Mouse (Mus musculus) midbrain, embryonic 13.5 days (tissue): Measurements from ENCODE around the gene Plcb2. TPM values are rescaled to one million over a fixed set of nuclear protein-coding genes. Genes with fewer than 3 reads are reported as not detected.

Experiments
- ATAC-seq: fragments of 200-750 bp; cut with Nextera tagmentation; 2 replicates; pipeline ENCODE4 v1.8.0; 2017; ENCODE audit warnings: mild to moderate bottlenecking, moderate TSS enrichment, moderate library complexity
- H3K27ac ChIP-seq: fragments of 300-500 bp; sonication (generic); 2 replicates; pipeline ENCODE4 v1.5.1; 2015; ENCODE audit warnings: inconsistent platforms, mild to moderate bottlenecking, moderate library complexity
- H3K27me3 ChIP-seq: fragments of 300-500 bp; sonication (generic); 2 replicates; pipeline ENCODE4 v1.6.1; 2015; ENCODE audit warnings: mild to moderate bottlenecking, inconsistent platforms
- H3K36me3 ChIP-seq: fragments of 300-500 bp; sonication (generic); 2 replicates; pipeline ENCODE4 v1.6.1; 2015; ENCODE audit warnings: mild to moderate bottlenecking, inconsistent platforms
- H3K4me1 ChIP-seq: fragments of 300-500 bp; sonication (generic); replicated peaks from 2 replicates; pipeline ENCODE4 v1.6.1; 2015; ENCODE audit warnings: inconsistent platforms
- H3K4me2 ChIP-seq: fragments of 300-500 bp; sonication (generic); replicated peaks from 2 replicates; pipeline ENCODE4 v1.6.1; 2015; ENCODE audit warnings: moderate library complexity, mild to moderate bottlenecking, inconsistent platforms
- H3K4me3 ChIP-seq: fragments of 300-500 bp; sonication (generic); replicated peaks from 2 replicates; pipeline ENCODE4 v1.5.1; 2015; ENCODE audit warnings: mild to moderate bottlenecking, inconsistent platforms
- H3K9ac ChIP-seq: fragments of 300-500 bp; sonication (generic); replicated peaks from 2 replicates; pipeline ENCODE4 v1.6.1; 2015; ENCODE audit warnings: mild to moderate bottlenecking, inconsistent platforms
- H3K9me3 ChIP-seq: fragments of 300-500 bp; sonication (generic); 2 replicates; pipeline ENCODE4 v1.6.1; 2016; ENCODE audit warnings: mild to moderate bottlenecking, inconsistent platforms
- WGBS: fragments of 180-500 bp; shearing (Covaris S2); methylation state at CpG from one replicate; pipeline ENCODE4 v1.1.7; 2015; 5-methylcytosine and 5-hydroxymethylcytosine counted together
- polyA plus RNA-seq: library from polyadenylated mRNA; unstranded; fragments of >200 nt; fragmentation: Nextera tagmentation; extraction: Ambion mirVana; gene quantifications from 2 replicates; pipeline ENCODE4 v1.2.1, GENCODE M21; 2015

The Plcb2 gene
- polyA plus RNA-seq, 1 experiment from 2014 or later: 0.11 TPM

GRCm38 (mm10) chr2:118761906-118762783, 33.9 kb upstream of the Plcb2 start, which contains the start of gene Ccdc9b:
Gene Ccdc9b (minus strand): TSS chr2:118762661.
- no peaks in the 10 kb centered on the region for H3K36me3 ChIP-seq
- peak; percentile 83 for ATAC-seq
- H3K4me3 ChIP-seq: peak within 1 kb of the TSS; percentile 17
- H3K4me2 ChIP-seq: peak within 1 kb of the TSS; percentile 48
- WGBS: 5% methylated on average over 29 of the region's 29 CpGs
- H3K9me3 ChIP-seq: no peaks in the 10 kb centered on the region
- peak within 1 kb of the TSS; percentile 97 for H3K27ac ChIP-seq
- peaks cover 14% of the 10 kb centered on the region; the same call in 1 of the 2 replicates for H3K27me3 ChIP-seq
- H3K4me1 ChIP-seq: peaks cover 49% of the 10 kb centered on the region
- H3K9ac ChIP-seq: peak within 1 kb of the TSS; percentile 65

- no peak for ATAC-seq
- Histone ChIP-seq H3K4me3 (peak overlapping the region; percentile 17; the same call in 1 of the 2 replicates), H3K9ac (peak overlapping the region; percentile 65), H3K4me2 (peak overlapping the region; percentile 48), H3K36me3 (no peaks in the 10 kb centered on the region), H3K27me3 (peaks cover 14% of the 10 kb centered on the region; the same call in 1 of the 2 replicates), H3K4me1 (peaks cover 49% of the 10 kb centered on the region), H3K9me3 (no peaks in the 10 kb centered on the region), H3K27ac (peak overlapping the region; percentile 97)
- 83% methylated on average over 12 of the region's 12 CpGs for WGBS
Measured at GRCm38 (mm10) chr2:118761358-118761757, 33.1 kb upstream of the Plcb2 start.

- Histone ChIP-seq H3K9me3 (no peaks in the 10 kb centered on the region), H3K4me2 (no peak overlapping the region), H3K4me3 (no peak overlapping the region), H3K36me3 (no peaks in the 10 kb centered on the region), H3K4me1 (peaks cover 49% of the 10 kb centered on the region), H3K27me3 (peaks cover 14% of the 10 kb centered on the region; the same call in 1 of the 2 replicates), H3K27ac (0 out of 2 replicates have a peak overlapping the region, but pooled peaks have one; percentile 97), H3K9ac (peak overlapping the region; percentile 42; the same call in 1 of the 2 replicates)
- ATAC-seq: no peak
- WGBS: 85% methylated on average over 11 of the region's 11 CpGs
Measured at GRCm38 (mm10) chr2:118760311-118761025, 32.2 kb upstream of the Plcb2 start.

GRCm38 (mm10) chr2:118759828-118760227, 31.6 kb upstream of the Plcb2 start:
- H3K4me2 ChIP-seq: no peak overlapping the region
- no peaks in the 10 kb centered on the region for H3K9me3 ChIP-seq
- no peak overlapping the region for H3K27ac ChIP-seq
- peak; percentile 46; the same call in 1 of the 2 replicates for ATAC-seq
- H3K4me1 ChIP-seq: peaks cover 49% of the 10 kb centered on the region
- H3K4me3 ChIP-seq: no peak overlapping the region
- no peaks in the 10 kb centered on the region for H3K36me3 ChIP-seq
- H3K27me3 ChIP-seq: peaks cover 14% of the 10 kb centered on the region; the same call in 1 of the 2 replicates
- H3K9ac ChIP-seq: no peak overlapping the region
- 10% methylated on average over 8 of the region's 8 CpGs for WGBS

- 82% methylated on average over 4 of the region's 4 CpGs for WGBS
- no peak for ATAC-seq
- Histone ChIP-seq H3K27me3 (peaks cover 14% of the 10 kb centered on the region; the same call in 1 of the 2 replicates), H3K4me1 (peaks cover 26% of the 10 kb centered on the region), H3K4me3 (no peak overlapping the region), H3K27ac (no peak overlapping the region), H3K9ac (no peak overlapping the region), H3K9me3 (no peaks in the 10 kb centered on the region), H3K36me3 (no peaks in the 10 kb centered on the region), H3K4me2 (no peak overlapping the region)
Measured at GRCm38 (mm10) chr2:118756103-118756502, 27.9 kb upstream of the Plcb2 start.

GRCm38 (mm10) chr2:118755407-118755806, 27.2 kb upstream of the Plcb2 start:
- Histone ChIP-seq H3K4me1 (peaks cover 21% of the 10 kb centered on the region), H3K27me3 (peaks cover 11% of the 10 kb centered on the region; the same call in 1 of the 2 replicates), H3K9ac (no peak overlapping the region), H3K4me2 (no peak overlapping the region), H3K9me3 (no peaks in the 10 kb centered on the region), H3K4me3 (no peak overlapping the region), H3K27ac (no peak overlapping the region), H3K36me3 (no peaks in the 10 kb centered on the region)
- ATAC-seq: no peak
- whole genome bisulfite sequencing: 82% methylated on average over 6 of the region's 6 CpGs

- H3K9me3 ChIP-seq: no peaks in the 10 kb centered on the region
- no peak overlapping the region for H3K4me3 ChIP-seq
- H3K9ac ChIP-seq: no peak overlapping the region
- no peak for ATAC-seq
- 90% methylated on average over 5 of the region's 5 CpGs for WGBS
- H3K4me2 ChIP-seq: no peak overlapping the region
- H3K27me3 ChIP-seq: peaks cover 6% of the 10 kb centered on the region; the same call in 1 of the 2 replicates
- no peaks in the 10 kb centered on the region for H3K36me3 ChIP-seq
- H3K27ac ChIP-seq: no peak overlapping the region
- H3K4me1 ChIP-seq: peaks cover 24% of the 10 kb centered on the region
Measured at GRCm38 (mm10) chr2:118754143-118754542, 25.9 kb upstream of the Plcb2 start.

GRCm38 (mm10) chr2:118752792-118753108, 24.5 kb upstream of the Plcb2 start:
- Histone ChIP-seq H3K4me1 (peaks cover 38% of the 10 kb centered on the region), H3K9me3 (no peaks in the 10 kb centered on the region), H3K4me3 (no peak overlapping the region), H3K27me3 (no peaks in the 10 kb centered on the region), H3K4me2 (no peak overlapping the region), H3K27ac (no peak overlapping the region), H3K36me3 (no peaks in the 10 kb centered on the region), H3K9ac (peak overlapping the region; percentile 32; the same call in 1 of the 2 replicates)
- no peak for ATAC-seq
- 90% methylated on average over 4 of the region's 4 CpGs for WGBS

- H3K27ac ChIP-seq: no peak overlapping the region
Measured at GRCm38 (mm10) chr2:118751896-118752791, 23.9 kb upstream of the Plcb2 start.

GRCm38 (mm10) chr2:118750476-118750875, 22.2 kb upstream of the Plcb2 start:
- Histone ChIP-seq H3K4me2 (no peak overlapping the region), H3K4me1 (peaks cover 51% of the 10 kb centered on the region), H3K27me3 (no peaks in the 10 kb centered on the region), H3K4me3 (no peak overlapping the region), H3K9me3 (no peaks in the 10 kb centered on the region), H3K9ac (no peak overlapping the region), H3K27ac (0 out of 2 replicates have a peak overlapping the region, but pooled peaks have one; percentile 30), H3K36me3 (no peaks in the 10 kb centered on the region)
- ATAC-seq: no peak
- WGBS: 80% methylated on average over 8 of the region's 8 CpGs

More at GRCm38 (mm10) chr2:118751896-118752791, 23.9 kb upstream of the Plcb2 start:
- ATAC-seq: no peak
- WGBS: 69% methylated on average over 16 of the region's 16 CpGs
- Histone ChIP-seq H3K9ac (peak overlapping the region; percentile 32; the same call in 1 of the 2 replicates), H3K36me3 (no peaks in the 10 kb centered on the region), H3K4me1 (peaks cover 44% of the 10 kb centered on the region), H3K4me2 (no peak overlapping the region), H3K4me3 (no peak overlapping the region), H3K9me3 (no peaks in the 10 kb centered on the region), H3K27me3 (no peaks in the 10 kb centered on the region)

GRCm38 (mm10) chr2:118749341-118749884, 21.2 kb upstream of the Plcb2 start:
- no peaks in the 10 kb centered on the region for H3K36me3 ChIP-seq
- peak overlapping the region; percentile 40 for H3K4me2 ChIP-seq
- no peaks in the 10 kb centered on the region for H3K9me3 ChIP-seq
- peak overlapping the region; percentile 53 for H3K27ac ChIP-seq
- peaks cover 59% of the 10 kb centered on the region for H3K4me1 ChIP-seq
- 17% methylated on average over 10 of the region's 10 CpGs for WGBS
- H3K9ac ChIP-seq: peak overlapping the region; percentile 54; the same call in 1 of the 2 replicates
- ATAC-seq: no peak
- peaks cover 5% of the 10 kb centered on the region for H3K27me3 ChIP-seq
- H3K4me3 ChIP-seq: 0 out of 2 replicates have a peak overlapping the region, but pooled peaks have one; percentile 3
